Mouse (Mus musculus): ENCODE results near the gene Rps6ka4.

Rps6ka4 gene

DNA sequence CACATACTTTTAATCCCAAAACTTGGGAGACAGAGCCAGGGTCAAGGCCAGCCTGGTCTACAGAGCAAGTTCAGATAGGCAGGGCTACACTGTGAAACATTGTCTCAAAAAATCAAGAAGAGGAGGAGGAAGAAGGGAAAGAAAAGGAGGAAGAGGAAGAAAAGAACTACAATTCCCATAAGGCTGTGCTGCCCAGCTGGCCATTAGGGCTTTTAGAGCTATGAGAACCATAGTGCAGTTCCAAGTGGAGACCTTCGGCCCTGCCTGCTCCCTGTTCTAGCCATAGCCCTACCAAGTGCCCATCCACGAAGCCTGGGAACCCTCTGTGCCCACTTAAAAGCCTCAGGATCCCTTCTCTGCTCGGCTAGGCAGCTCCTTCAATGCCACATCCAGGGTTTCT lies 11.1 kb upstream of the Rps6ka4 start:
- no peak for DNase-seq (ENCODE audit: low spot score)

- DNase-seq (ENCODE audit: low spot score), result no peak
Observed at GRCm38 (mm10) chr19:6849506-6850068, 9.2 kb upstream of the Rps6ka4 start.

DNA sequence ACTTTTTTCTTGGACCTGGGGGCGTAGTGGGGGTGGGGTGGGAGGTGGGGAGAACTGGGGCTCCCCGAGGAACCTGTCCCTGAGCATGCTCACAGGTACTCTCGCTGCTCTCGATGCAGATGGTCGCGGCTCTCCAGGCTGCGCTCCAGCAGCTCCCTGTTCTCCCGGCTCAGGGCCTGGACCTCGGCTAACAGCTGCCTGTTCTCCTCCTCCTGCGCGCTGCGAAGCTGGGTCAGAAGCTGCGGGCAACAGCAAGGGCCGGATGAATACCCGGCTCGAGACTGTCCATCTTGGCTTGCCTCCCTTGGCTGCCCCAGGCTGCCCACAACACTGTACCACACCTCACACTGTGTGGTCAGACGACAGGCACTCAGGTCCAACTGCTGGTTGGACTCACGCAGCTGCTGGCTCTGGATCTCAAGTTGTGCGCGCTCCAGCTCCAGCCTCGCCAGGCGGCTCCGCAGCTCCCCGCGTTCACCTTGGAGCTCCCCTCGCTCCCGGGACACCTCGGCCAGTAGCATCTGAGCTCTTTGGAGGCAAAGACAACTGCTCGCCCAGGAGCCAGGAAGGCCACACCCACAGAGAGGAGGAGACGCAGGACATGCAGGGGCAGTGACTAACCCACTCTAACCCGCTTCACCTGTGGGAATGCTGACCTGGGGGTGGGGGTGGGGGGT lies 7.5 kb upstream of the Rps6ka4 start:
- DNase-seq (ENCODE audit: low spot score), result no peak

- no peak for DNase-seq (ENCODE audit: low spot score)
Observed at GRCm38 (mm10) chr19:6846050-6846449, 5.6 kb upstream of the Rps6ka4 start.

DNA sequence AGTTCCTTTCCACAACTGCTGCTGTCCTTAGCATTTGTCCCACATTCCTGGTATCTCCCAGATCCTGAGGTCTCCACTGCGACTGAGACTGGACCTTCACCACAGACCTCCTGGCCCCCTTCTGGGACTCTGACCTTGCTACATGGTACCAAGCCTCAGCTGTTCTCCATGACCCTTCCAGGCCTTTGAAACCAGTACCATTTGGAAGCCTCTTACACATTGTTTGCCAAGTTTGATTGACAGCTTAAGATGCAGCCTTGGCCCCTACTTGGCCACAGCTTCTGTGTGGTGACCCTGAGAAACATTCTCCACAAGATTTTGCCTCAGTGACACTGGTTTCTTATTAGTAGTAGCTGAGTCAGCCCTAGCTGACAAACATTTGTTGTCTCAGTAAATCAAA lies 1.9 kb upstream of the Rps6ka4 start:
- no peak for DNase-seq (ENCODE audit: low spot score)

DNA sequence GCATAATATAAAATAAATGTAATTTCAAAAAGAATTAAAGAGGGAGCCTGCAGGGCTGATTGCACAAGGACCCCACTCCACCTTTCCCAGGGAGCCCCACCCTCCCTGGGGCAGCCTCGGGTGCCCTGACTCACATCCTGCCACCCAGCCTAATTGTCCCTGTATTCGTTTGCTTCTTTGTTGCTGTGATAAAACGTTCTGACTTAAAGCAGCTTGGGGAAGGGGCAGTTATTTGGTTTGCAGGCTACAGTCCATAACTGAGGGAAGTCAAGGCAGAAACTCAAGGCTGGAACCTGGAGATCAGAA lies 809 bp upstream of the Rps6ka4 start:
- DNase-seq (ENCODE audit: low spot score), result no peak

- DNase-seq (ENCODE audit: low spot score), result peak; percentile 32
Observed at GRCm38 (mm10) chr19:6839615-6840474, 591 bp downstream of the Rps6ka4 start.

DNA sequence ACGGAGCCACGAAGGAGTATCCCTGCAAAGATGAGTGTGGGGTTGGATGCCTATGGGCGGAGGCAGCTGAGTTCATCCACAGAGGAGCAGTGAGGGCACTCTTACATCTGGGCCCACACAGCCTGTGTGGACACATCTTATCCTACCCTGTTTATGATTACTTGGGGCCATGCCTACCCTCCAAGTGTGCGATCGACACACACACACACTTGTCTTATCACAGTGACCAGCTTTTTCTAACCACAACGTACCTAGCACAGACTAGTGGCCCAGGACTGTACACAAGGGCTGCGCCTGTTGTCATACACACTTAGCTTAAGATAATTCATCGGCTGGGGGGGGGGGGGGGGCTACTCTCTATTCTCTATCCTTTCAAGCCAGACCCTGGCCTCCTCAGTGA lies 8.1 kb downstream of the Rps6ka4 start:
- DNase-seq (ENCODE audit: low spot score), result no peak

GRCm38 (mm10) chr19:6831331-6831730 lies 9.1 kb downstream of the Rps6ka4 start:
- no peak for DNase-seq (ENCODE audit: low spot score)

DNA sequence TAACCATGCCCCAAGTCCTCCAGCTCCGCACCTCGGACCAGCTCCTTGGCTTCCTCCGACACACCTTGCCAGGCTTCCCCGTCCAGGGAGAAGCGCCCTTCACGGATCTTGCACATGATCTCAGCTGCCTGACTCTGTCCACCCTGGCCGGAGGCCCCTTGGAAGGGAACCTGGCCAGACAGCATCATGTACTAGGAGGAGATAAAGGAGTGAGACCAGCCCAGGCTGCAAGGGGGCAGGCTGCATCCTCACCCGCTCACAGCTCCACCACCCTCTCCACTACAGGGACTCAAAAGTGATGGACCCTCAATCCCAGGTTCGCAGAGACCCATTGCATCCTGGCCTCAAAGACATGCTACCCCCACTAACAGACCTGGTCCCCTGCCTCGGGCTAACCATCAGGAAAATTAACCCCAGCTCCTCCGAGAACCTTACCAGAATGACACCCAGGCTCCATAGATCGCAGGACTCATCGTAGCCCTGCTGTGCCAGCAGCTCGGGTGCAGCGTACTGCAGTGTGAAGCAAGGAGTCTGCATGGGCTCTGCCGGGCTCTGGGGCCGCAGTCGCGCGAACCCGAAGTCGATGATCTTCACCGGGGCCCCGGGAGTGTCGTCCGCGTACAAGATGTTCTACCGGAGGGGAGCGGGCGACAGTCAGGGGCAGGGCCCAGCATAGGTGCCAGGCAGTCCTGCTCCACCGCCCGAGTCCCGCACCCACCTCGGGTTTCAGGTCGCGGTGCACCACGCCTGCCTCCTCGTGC lies 9.7 kb downstream of the Rps6ka4 start:
- no peak for DNase-seq (ENCODE audit: low spot score)

DNA sequence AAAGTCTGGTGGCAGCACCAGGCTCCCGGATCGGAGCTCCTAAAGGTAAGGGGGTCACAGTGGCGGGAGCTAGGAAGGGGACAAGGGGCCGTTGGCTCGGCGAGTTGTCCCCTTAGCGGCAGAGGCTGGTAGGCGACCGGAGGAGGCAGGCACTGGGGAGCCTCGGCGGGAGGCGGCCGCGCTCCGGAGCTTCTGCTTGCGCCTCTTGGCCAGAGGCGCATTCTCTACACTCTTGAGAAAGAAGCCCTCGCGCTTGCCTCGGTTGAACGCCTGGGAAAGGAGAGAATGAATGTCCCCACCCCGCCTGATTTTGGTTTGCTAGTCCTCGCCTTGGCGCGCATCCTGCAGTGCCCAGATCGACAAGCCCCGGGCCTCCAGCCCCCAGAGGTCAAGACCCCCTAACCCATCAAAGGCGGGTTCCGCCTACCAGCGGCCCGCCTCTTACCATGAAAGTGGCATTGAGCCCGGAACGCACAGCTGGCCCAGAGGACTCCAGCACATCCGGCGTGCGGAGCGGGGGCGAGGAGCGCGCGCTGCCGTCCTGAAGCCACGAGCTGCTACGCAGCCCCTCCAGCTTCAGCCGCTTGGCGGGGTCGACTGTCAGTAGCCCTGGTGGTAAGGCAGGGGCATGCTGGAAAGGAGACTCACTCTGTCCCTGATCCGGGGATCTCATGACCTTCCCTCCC lies 10.4 kb downstream of the Rps6ka4 start:
- no peak for DNase-seq (ENCODE audit: low spot score)

DNA sequence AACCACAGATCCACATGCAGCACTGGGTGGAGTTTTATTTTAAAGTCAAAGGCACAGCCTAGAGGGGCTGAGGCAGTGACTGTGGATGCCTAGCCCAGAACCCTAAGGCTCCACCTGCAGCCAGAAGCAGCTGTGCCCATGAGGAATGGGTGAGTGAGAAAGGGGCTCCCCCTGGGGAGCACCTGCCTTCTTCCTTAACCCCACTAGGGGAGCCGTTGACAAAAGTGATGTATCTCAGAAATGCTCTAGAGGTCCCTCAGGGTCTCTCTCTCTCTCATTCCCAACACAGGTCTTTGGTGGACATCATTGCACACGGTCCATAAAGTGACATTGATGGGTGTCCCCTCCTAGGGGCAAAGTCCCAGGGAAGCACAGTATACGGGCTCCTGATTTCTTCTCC lies 11.4 kb downstream of the Rps6ka4 start:
- DNase-seq (ENCODE audit: low spot score), result no peak

DNA sequence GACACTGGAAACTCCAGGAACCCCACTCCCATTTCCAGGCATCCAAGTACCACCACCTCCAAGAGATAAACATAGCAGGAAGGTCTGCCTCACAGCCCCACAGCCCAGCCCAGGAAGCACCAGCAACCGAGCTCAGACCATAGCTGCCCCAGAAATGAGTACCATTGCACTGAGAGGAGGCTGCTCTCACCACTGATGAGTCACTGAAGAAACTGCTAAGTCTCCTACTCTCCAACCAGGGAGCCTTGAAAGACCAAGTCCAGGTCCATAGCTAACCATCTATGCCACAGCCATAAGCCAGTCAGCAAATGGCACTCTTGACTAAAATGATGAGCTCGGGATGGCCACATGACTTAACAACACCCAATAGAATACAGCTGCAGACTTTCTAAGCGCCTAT lies 13.8 kb downstream of the Rps6ka4 start:
- no peak for DNase-seq (ENCODE audit: low spot score)

DNA sequence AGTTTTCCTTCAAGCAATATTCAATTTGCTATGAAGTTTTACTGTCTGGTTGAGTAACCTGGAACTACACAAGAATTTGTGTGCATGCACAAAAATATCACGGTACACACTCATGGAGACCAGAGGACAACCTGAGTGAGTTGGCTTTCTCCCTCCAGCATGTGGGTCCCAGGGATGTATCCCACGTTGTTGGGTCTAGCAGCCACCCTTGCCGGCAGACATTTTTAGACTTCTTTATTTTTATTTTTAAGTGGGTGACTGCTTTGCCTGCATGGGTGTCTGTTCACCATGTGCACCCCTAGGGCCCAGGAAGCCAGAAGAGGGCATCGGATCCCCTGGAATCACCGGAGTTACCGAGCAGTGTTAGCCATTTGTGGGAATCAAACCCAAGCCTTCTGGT lies 15.1 kb downstream of the Rps6ka4 start:
- no peak for DNase-seq (ENCODE audit: low spot score)

- DNase-seq (ENCODE audit: low spot score), result no peak
Observed at GRCm38 (mm10) chr19:6820538-6821195, 19.8 kb downstream of the Rps6ka4 start.

DNA sequence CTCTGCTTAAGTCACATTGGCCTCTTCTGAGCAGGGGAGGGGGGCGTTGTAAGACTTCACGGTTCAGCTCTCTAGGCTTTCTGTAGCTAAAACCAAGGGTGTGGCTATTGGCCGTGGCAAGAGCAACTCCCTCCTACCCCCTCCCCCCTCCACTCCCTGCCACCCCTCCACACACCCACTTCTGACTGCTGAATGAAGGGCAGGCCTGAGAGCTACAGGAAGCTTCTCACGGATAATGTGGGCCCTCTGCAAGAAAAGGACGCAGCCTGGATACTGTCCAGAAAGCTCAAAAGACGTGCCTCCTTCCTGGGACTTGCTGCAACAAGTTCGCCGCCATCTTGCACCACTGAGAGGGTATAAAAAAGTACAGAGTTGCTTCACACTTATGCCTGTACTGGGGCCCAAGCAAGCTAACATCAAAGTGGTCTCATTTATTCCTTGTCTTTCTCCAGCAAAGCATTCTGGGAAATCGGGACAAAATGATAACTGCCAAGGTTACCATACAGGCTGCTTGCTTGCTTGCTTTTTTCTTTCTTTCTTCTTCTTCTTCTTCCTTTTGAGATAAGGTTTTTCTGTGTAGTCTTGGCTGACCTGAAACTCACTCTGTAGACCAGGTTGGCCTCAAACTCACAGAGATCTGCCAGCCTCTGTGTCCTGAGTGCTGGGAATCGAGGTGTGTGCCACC lies 21.2 kb downstream of the Rps6ka4 start:
- DNase-seq (ENCODE audit: low spot score), result no peak

- DNase-seq (ENCODE audit: low spot score), result no peak
Observed at GRCm38 (mm10) chr19:6814958-6815357, 25.5 kb downstream of the Rps6ka4 start.

- no peak for DNase-seq (ENCODE audit: low spot score)
Observed at GRCm38 (mm10) chr19:6814366-6814765, 26.1 kb downstream of the Rps6ka4 start.
